Mouse (Mus musculus) heart, postnatal 14 days (tissue): ENCODE data around the gene Lrig1. TPM values are rescaled to one million over a fixed set of nuclear protein-coding genes. Genes with fewer than 3 reads are reported as not detected.

Experiments
- DNase-seq, 2 experiments: peaks; one replicate each; pipeline ENCODE4 v3.0.0; 2021 to 2022
- intact Hi-C: fragments of 180-260 bp; cut with DNase I; formaldehyde crosslinking; loops from one replicate; pipeline ENCODE4 v1.15.1; 2025
- total RNA-seq, 2 experiments: library from RNA; stranded (reverse); gene quantifications; 2 replicates each; pipeline ENCODE4 v1.2.3; 2021

The Lrig1 gene
- total RNA-seq, 2 experiments from 2014 or later: 37.8 to 38.6 TPM

DNA sequence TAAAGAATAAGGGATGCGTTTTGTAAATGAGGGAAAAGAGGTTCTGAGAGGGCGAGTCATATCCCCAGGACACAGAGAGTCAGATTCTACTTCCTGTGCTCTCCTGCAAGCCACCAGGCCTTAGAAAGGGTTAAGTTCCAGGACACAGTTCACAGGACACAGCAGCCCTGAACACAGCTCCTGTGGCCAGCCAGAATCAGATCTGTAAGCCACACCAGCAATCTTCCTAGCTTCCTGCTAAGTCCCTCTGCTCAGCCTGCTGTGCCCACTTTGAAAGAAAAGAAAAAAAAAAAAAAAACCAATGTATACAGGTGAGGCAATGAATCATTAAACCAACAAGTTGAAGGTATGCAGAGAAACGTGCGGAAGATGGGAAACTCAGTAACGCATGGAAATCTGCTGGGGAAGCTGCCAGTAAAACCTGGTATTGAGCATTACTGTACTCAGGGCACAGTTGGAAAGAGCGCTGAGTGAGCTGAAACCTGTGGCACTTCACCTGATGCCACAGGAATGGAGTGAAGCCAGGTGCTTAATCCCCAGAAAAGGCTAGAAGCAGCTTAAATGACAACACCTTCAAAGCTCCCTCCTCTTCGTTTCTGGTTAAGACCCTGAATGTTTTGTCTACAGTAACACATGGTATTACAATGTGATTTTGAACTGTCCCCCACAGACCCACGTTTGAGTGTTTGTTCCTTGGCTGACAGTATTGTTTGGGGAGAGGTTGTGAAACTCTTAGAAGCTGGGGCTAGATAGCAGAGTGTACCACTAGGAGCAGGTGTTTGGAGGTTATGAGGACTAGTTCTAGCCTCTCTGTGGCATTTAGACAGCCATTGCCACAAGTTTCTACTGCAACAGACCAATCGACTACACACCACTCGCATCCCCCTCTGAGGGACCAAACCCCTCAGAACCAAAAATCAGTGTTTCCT is 46.3 kb downstream of the Lrig1 start:
- intact Hi-C loops: no loop called here
- no peak for DNase-seq

DNA sequence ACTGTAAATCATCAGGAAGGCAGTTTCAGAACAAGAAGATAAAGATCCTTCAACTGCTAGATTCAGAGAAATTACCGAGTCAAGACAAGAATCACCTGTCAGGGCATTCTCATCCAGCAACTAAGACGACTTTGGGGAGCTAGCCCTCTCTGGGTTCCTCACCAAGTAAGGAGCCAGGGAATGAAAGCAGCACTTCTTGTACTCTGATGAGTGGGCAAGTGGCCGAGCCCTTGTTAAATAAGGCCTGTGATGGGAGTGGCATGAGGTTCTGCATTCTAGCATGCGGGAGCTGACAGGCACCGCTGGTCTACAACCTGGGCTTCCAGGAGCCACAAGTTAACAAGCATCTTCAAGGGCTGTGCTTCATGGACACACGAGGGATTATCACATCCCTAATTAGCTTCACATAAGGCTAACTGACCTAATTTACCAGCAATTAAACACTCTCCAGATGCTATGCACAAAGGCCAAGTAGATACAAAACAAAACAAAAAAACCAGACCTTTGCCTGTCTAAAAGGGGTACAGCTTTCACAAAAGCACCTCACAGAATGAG is 47.2 kb downstream of the Lrig1 start:
- DNase-seq: no peak
- intact Hi-C loops: no loop called here

DNA sequence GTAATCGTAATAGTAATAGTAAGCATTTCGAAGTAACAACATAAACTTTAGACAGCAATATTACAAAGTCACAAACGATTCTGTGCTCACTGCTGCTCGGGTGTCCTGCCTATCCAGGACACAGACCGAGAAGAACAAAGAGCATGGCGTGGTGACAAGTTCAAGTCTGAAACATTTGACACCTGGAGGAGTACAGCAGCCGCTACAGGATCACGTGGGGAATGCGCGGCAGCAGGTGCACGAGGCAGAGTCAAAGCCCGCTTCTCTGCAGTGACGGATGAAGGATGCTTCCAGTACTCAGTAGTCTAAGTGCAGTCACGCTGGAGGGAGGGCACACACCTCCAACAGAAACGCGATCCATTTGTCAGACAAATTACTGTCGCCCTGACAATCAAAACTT is 48.4 kb downstream of the Lrig1 start:
- intact Hi-C loops: no loop called here
- DNase-seq: no peak

GRCm38 (mm10) chr6:94649637-94650036 is 50.3 kb downstream of the Lrig1 start:
- no peak for DNase-seq
- intact Hi-C loops: loop anchor here (5.0 kb wide), 1 partner anchor 48 kb away; no protein-coding TSS in a partner anchor

- DNase-seq: no peak
- intact Hi-C loops: loop anchor here (5.0 kb wide), 1 partner anchor 49 kb away; no protein-coding TSS in a partner anchor
Measured at GRCm38 (mm10) chr6:94648496-94648895, 51.5 kb downstream of the Lrig1 start.

DNA sequence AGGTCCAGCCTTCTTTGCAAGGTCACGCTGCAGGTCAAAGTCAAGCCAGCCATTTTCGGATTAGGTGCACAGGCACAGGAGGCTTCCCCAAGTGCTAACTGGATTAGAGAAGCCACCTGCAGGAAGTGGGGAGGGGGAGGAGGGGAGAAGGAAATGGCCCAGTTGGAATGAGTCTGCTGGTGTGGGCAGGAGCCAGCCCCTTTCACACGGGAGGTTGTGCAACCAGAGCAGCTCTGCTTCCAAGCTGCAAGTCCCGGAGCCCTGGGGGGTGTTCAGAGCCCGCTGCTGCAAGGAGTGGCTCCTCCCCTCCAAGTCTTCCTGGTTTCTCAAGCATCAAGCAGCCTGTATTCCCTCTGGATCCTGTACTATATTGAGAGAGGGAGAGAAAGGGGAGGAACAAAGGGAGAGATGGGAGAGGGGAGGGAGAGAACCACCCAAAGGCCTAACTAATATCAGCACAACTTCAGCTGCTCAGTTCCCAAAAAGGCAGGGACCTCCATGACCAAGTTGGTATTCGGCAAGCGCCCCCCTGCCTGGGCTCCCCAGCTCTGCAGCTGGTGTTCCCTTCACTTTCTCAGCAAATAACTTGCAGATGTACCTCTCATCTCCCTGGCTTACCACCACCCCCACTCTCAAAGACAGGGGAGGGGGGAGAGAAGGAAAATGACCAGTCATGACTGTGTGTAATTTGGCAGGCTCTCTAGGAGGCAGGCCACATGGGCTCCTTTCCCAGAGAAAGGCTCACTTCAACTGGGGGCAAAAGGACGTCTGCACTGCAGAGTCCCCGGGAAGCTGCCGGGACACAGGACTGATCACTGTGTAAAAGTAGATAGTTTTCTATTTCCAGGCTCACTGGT is 52.2 kb downstream of the Lrig1 start:
- peak; percentile 77 to 78 for DNase-seq
- intact Hi-C loops: loop anchor here (5.0 kb wide), 1 partner anchor 49 kb away; no protein-coding TSS in a partner anchor

- DNase-seq: no peak
- intact Hi-C loops: loop anchor here (5.0 kb wide), 1 partner anchor 50 kb away; no protein-coding TSS in a partner anchor
Measured at GRCm38 (mm10) chr6:94646902-94647301, 53.1 kb downstream of the Lrig1 start.

- no peak for DNase-seq
- intact Hi-C loops: loop anchor here (5.0 kb wide), 1 partner anchor 51 kb away; no protein-coding TSS in a partner anchor
Measured at GRCm38 (mm10) chr6:94646274-94646863, 53.6 kb downstream of the Lrig1 start.

- no peak for DNase-seq
- intact Hi-C loops: loop anchor here (2.0 to 5.0 kb wide), 2 partner anchors 15 to 52 kb away; no protein-coding TSS in a partner anchor
Measured at GRCm38 (mm10) chr6:94645723-94646122, 54.2 kb downstream of the Lrig1 start.

- no peak for DNase-seq
- intact Hi-C loops: loop anchor here (2.0 to 5.0 kb wide), 2 partner anchors 14 to 53 kb away; no protein-coding TSS in a partner anchor
Measured at GRCm38 (mm10) chr6:94644641-94645040, 55.3 kb downstream of the Lrig1 start.

DNA sequence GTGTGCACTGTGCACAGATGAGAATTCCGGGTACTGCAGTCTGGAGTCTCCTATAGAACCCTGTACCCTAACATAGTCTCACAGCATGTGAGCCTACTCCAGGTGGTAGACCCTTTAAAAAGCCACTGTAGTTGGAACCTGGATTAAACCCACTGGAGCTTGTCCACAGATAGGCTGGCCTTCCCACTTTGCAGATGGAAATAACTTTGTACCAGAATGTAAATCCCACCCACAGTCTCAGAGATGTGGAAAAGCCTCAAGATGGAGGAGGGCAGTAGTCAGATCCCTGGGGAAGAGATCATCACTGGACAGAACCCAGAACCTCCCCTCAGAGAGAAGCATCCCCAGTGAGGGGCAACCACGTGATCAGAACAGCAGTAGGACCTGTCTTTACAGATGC is 56.0 kb downstream of the Lrig1 start:
- intact Hi-C loops: loop anchor here (2.0 kb wide), 1 partner anchor 13 kb away; no protein-coding TSS in a partner anchor
- no peak for DNase-seq

- no peak for DNase-seq
- intact Hi-C loops: no loop called here
Measured at GRCm38 (mm10) chr6:94642048-94642447, 57.9 kb downstream of the Lrig1 start.

- peak in 1 of 2 experiments; percentile 43 for DNase-seq
- intact Hi-C loops: no loop called here
Measured at GRCm38 (mm10) chr6:94640297-94640696, 59.7 kb downstream of the Lrig1 start.

DNA sequence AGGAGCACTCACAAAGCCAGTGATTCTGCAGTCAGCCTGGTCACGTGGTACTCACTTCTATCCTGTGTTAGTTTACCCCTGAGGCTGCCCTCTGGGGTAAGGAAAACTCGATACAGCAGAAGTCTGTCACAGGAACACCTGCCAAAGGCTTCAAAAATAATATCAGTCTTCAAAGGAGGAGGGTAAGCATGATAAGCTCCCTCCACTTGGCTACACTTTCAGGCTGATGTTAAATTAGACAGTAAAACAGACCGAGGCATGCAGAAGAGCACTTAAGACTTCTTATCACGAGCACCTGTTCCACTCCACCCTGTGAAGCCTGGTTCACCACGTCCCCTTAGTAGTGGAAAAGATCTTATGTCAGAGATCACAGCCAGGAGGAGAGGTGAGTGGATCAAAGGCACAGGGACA is 62.9 kb downstream of the Lrig1 start:
- DNase-seq: no peak
- intact Hi-C loops: no loop called here

DNA sequence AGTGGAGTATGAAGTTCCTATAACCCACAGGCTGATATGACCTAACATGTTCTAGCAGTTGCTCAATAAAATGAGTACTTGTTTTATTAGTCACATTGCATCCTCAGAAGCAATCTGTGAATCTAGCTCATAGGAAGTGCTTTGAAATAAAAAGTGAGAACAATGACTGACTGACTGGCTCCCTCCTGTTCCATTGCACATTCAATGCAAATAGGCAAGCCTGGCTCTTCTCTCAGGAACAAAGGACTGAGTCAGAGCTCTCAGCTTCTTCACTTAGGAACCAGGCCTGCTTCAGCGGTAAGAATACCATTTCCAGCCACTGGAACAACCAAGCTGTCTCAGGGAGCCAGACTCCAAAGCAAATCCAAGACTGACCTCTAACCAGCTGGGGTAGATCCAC is 64.6 kb downstream of the Lrig1 start:
- intact Hi-C loops: no loop called here
- DNase-seq: no peak

- intact Hi-C loops: no loop called here
- DNase-seq: no peak
Measured at GRCm38 (mm10) chr6:94634710-94635109, 65.2 kb downstream of the Lrig1 start.

- no peak for DNase-seq
- intact Hi-C loops: no loop called here
Measured at GRCm38 (mm10) chr6:94634274-94634673, 65.7 kb downstream of the Lrig1 start.

DNA sequence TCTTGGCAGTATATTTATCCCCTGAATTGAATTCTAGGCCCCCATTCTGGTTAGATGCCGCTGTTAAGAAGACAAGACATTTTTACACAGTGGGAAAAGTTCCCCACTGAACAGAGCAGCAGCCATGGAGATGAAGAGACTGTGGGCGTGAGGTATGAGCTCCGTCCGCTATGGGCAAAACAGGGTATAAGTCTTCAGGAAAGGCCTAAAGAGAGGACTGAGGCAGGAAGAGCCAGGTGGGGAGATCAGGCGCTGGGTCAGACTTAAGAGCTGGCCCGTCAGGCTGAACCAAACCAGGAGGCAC is 68.2 kb downstream of the Lrig1 start:
- intact Hi-C loops: loop anchor here (2.0 kb wide), 1 partner anchor 13 kb away; no protein-coding TSS in a partner anchor
- DNase-seq: no peak

- intact Hi-C loops: loop anchor here (2.0 kb wide), 1 partner anchor 14 kb away; no protein-coding TSS in a partner anchor
- DNase-seq: no peak
Measured at GRCm38 (mm10) chr6:94631051-94631778, 68.7 kb downstream of the Lrig1 start.
